Mouse (Mus musculus): ENCODE data around the gene Lamb3.
"Not testable (repeated sequence)": the region's sequence is repeated elsewhere in the genome, so short reads cannot be mapped to it uniquely, and the experiment has no call there.

Lamb3 gene

GRCm38 (mm10) chr1:193274407-193275071 is 67.0 kb downstream of the Lamb3 start:
- DNase-seq (ENCODE audit: low spot score in 2 of 2), result no peak

- no peak for DNase-seq (ENCODE audit: low spot score in 2 of 2)
Observed at GRCm38 (mm10) chr1:193278414-193279045, 71.0 kb downstream of the Lamb3 start.

- no peak for DNase-seq (ENCODE audit: low spot score in 2 of 2)
Observed at GRCm38 (mm10) chr1:193279492-193279891, 72.0 kb downstream of the Lamb3 start.

GRCm38 (mm10) chr1:193281344-193281743 is 73.8 kb downstream of the Lamb3 start:
- DNase-seq (ENCODE audit: low spot score in 2 of 2), result no peak

- DNase-seq (ENCODE audit: low spot score in 2 of 2), result no peak
Observed at GRCm38 (mm10) chr1:193284228-193284779, 76.8 kb downstream of the Lamb3 start.

GRCm38 (mm10) chr1:193285766-193286325 is 78.3 kb downstream of the Lamb3 start:
- DNase-seq (ENCODE audit: low spot score in 2 of 2), result not testable (repeated sequence)

- no peak for DNase-seq (ENCODE audit: low spot score in 2 of 2)
Observed at GRCm38 (mm10) chr1:193287578-193287977, 80.1 kb downstream of the Lamb3 start.

- DNase-seq (ENCODE audit: low spot score in 2 of 2), result no peak
Observed at GRCm38 (mm10) chr1:193289076-193289475, 81.6 kb downstream of the Lamb3 start.

GRCm38 (mm10) chr1:193289914-193290313 is 82.4 kb downstream of the Lamb3 start:
- DNase-seq (ENCODE audit: low spot score in 2 of 2), result no peak

GRCm38 (mm10) chr1:193290686-193291085 is 83.2 kb downstream of the Lamb3 start:
- DNase-seq (ENCODE audit: low spot score in 2 of 2), result no peak

GRCm38 (mm10) chr1:193293039-193293438 is 85.5 kb downstream of the Lamb3 start:
- no peak for DNase-seq (ENCODE audit: low spot score in 2 of 2)

- DNase-seq (ENCODE audit: low spot score in 2 of 2), result no peak
Observed at GRCm38 (mm10) chr1:193293926-193294325, 86.4 kb downstream of the Lamb3 start.

- DNase-seq (ENCODE audit: low spot score in 2 of 2), result no peak
Observed at GRCm38 (mm10) chr1:193295920-193296319, 88.4 kb downstream of the Lamb3 start.

- DNase-seq (ENCODE audit: low spot score in 2 of 2), result peak in 1 of 2 experiments; percentile 17
Observed at GRCm38 (mm10) chr1:193298141-193298765, 90.8 kb downstream of the Lamb3 start.

GRCm38 (mm10) chr1:193299995-193300394 is 92.5 kb downstream of the Lamb3 start:
- no peak for DNase-seq (ENCODE audit: low spot score in 2 of 2)

GRCm38 (mm10) chr1:193301216-193302092 is 94.0 kb downstream of the Lamb3 start:
- DNase-seq (ENCODE audit: low spot score in 2 of 2), result no peak

GRCm38 (mm10) chr1:193302093-193302405 is 94.5 kb downstream of the Lamb3 start:
- no peak for DNase-seq (ENCODE audit: low spot score in 2 of 2)

- DNase-seq (ENCODE audit: low spot score in 2 of 2), result no peak
Observed at GRCm38 (mm10) chr1:193303096-193303495, 95.6 kb downstream of the Lamb3 start.

- no peak for DNase-seq (ENCODE audit: low spot score in 2 of 2)
Observed at GRCm38 (mm10) chr1:193305386-193305785, 97.9 kb downstream of the Lamb3 start.

GRCm38 (mm10) chr1:193306832-193307231 is 99.3 kb downstream of the Lamb3 start:
- no peak for DNase-seq (ENCODE audit: low spot score in 2 of 2)

- no peak for DNase-seq (ENCODE audit: low spot score in 2 of 2)
Observed at GRCm38 (mm10) chr1:193309785-193310518, 102.5 kb downstream of the Lamb3 start.
